Mouse (Mus musculus): ENCODE results near the gene C2cd4c.

Gene C2cd4c

GRCm38 (mm10) chr10:79613578-79614304 is at the start of gene C2cd4c:
C2cd4c (minus strand) TSS chr10:79614025.
- no peak for DNase-seq (ENCODE audit: low spot score)

- DNase-seq (ENCODE audit: low spot score), result no peak
Observed at GRCm38 (mm10) chr10:79661861-79662260, 48.0 kb upstream of the C2cd4c start.

GRCm38 (mm10) chr10:79660298-79660697 is 46.5 kb upstream of the C2cd4c start:
- no peak for DNase-seq (ENCODE audit: low spot score)

- DNase-seq (ENCODE audit: low spot score), result no peak
Observed at GRCm38 (mm10) chr10:79658829-79659228, 45.0 kb upstream of the C2cd4c start.

GRCm38 (mm10) chr10:79654946-79655395 is 41.1 kb upstream of the C2cd4c start:
- no peak for DNase-seq (ENCODE audit: low spot score)

- no peak for DNase-seq (ENCODE audit: low spot score)
Observed at GRCm38 (mm10) chr10:79652789-79653188, 39.0 kb upstream of the C2cd4c start.

GRCm38 (mm10) chr10:79649070-79649751 is 35.4 kb upstream of the C2cd4c start:
- DNase-seq (ENCODE audit: low spot score), result peak; percentile 48

- DNase-seq (ENCODE audit: low spot score), result no peak
Observed at GRCm38 (mm10) chr10:79645711-79646110, 31.9 kb upstream of the C2cd4c start, which contains the start of gene Odf3l2. Odf3l2 (minus strand) TSS chr10:79645738.

GRCm38 (mm10) chr10:79638486-79639204 is 24.8 kb upstream of the C2cd4c start:
- no peak for DNase-seq (ENCODE audit: low spot score)

- no peak for DNase-seq (ENCODE audit: low spot score)
Observed at GRCm38 (mm10) chr10:79637128-79638110, 23.6 kb upstream of the C2cd4c start, which contains the start of gene Shc2. Shc2 (minus strand) TSS chr10:79637918.

GRCm38 (mm10) chr10:79636287-79636686 is 22.5 kb upstream of the C2cd4c start:
- no peak for DNase-seq (ENCODE audit: low spot score)

- DNase-seq (ENCODE audit: low spot score), result no peak
Observed at GRCm38 (mm10) chr10:79633006-79633777, 19.4 kb upstream of the C2cd4c start.

GRCm38 (mm10) chr10:79631432-79631831 is 17.6 kb upstream of the C2cd4c start:
- no peak for DNase-seq (ENCODE audit: low spot score)

GRCm38 (mm10) chr10:79628377-79628776 is 14.6 kb upstream of the C2cd4c start:
- DNase-seq (ENCODE audit: low spot score), result no peak

GRCm38 (mm10) chr10:79626156-79626555 is 12.3 kb upstream of the C2cd4c start:
- no peak for DNase-seq (ENCODE audit: low spot score)

- no peak for DNase-seq (ENCODE audit: low spot score)
Observed at GRCm38 (mm10) chr10:79625398-79625797, 11.6 kb upstream of the C2cd4c start.

GRCm38 (mm10) chr10:79623950-79624349 is 10.1 kb upstream of the C2cd4c start:
- no peak for DNase-seq (ENCODE audit: low spot score)

- DNase-seq (ENCODE audit: low spot score), result no peak
Observed at GRCm38 (mm10) chr10:79616376-79616775, 2.6 kb upstream of the C2cd4c start.

GRCm38 (mm10) chr10:79615860-79616259 is 2.0 kb upstream of the C2cd4c start:
- no peak for DNase-seq (ENCODE audit: low spot score)

- no peak for DNase-seq (ENCODE audit: low spot score)
Observed at GRCm38 (mm10) chr10:79614305-79614643, 449 bp upstream of the C2cd4c start.
